ENCODE assay signal across 9 mouse cellular contexts in genomic region chr8:110267268-110267667, GRCm38 (mm10). TPM values are rescaled to one million over a fixed set of nuclear protein-coding genes. Genes with fewer than 3 reads are reported as not detected.
A peak's percentile ranks its signal among the peaks of the same experiment; 100 is the strongest.
DNase-seq lines count a peak whose midpoint lies in the region; ATAC-seq and TF ChIP-seq lines count a peak whose summit lies in the region.
"Had no signal": no experiment of that assay in that cellular context is flagged by ENCODE, and none has a peak within 500 bp of the region (broad histone marks: within the 10 kb centered on the region; RNA-seq: fewer than 3 reads in every experiment).

No protein-coding gene starts in this region.

- no peaks in the 10 kb centered on the region for H3K79me2 ChIP-seq in CH12.LX (replicated peaks; ENCODE audit: control insufficient read depth, extremely low read depth, insufficient read depth, poor library complexity, severe bottlenecking)

- no peaks in the 10 kb centered on the region for H3K27me3 ChIP-seq in CH12.LX (replicated peaks)
- no peaks in the 10 kb centered on the region for H3K27me3 ChIP-seq in forebrain, embryonic 16.5 days (replicated peaks; ENCODE audit: control insufficient read depth, insufficient read depth, low read length)
- no peaks in the 10 kb centered on the region for H3K27me3 ChIP-seq in liver, embryonic 14.5 days (ENCODE audit: control insufficient read depth, insufficient read depth, low read length)

- in situ Hi-C loops in CH12.LX (cut with MboI; ENCODE audit: low pct_ligation_motif_present, low pct_unique_long_range_greater_than_20kb, low sequenced_read_pairs): no loop called here

- H3K4me1 ChIP-seq in CH12.LX (ENCODE audit: control insufficient read depth in 1 of 2, insufficient read depth in 2 of 2): peaks cover 6 to 29% of the 10 kb centered on the region in 2 experiments; a peak in 3 of 4 replicates
- peaks cover 6% of the 10 kb centered on the region for H3K4me1 ChIP-seq in forebrain, embryonic 16.5 days (replicated peaks; ENCODE audit: control insufficient read depth, insufficient read depth, low read length)
- no peaks in the 10 kb centered on the region for H3K4me1 ChIP-seq in liver, embryonic 14.5 days (replicated peaks; ENCODE audit: control insufficient read depth in 2 of 2, insufficient read depth in 2 of 2, low read length in 1 of 2)

- no peak for TF ChIP-seq CTCF in CH12.LX (conservative IDR thresholded peaks at IDR 0.05 in 1 of 2, IDR thresholded peaks at IDR 0.05 in 1 of 2; ENCODE audit: low read depth in 2 of 2, low read length in 2 of 2)
- no peak for TF ChIP-seq CTCF in liver, embryonic 14.5 days (IDR thresholded peaks at IDR 0.05; ENCODE audit: low read depth)

- no peak for TF ChIP-seq EP300 in CH12.LX (IDR thresholded peaks at IDR 0.05; ENCODE audit: low read length)
- TF ChIP-seq EP300 in liver, embryonic 14.5 days (IDR thresholded peaks at IDR 0.05; ENCODE audit: low read depth): no peak

- H3K9me3 ChIP-seq in CH12.LX (replicated peaks; ENCODE audit: low read length): no peaks in the 10 kb centered on the region
- H3K9me3 ChIP-seq in forebrain, embryonic 16.5 days (ENCODE audit: control insufficient read depth, low read length): no peaks in the 10 kb centered on the region
- H3K9me3 ChIP-seq in liver, embryonic 14.5 days (ENCODE audit: control insufficient read depth, low read length): no peaks in the 10 kb centered on the region

- TF ChIP-seq POLR2A in CH12.LX (IDR thresholded peaks at IDR 0.05; ENCODE audit: low read depth, low read length): no peak

- peak; percentile 41 for DNase-seq in embryo, embryonic 10 days (ENCODE audit: low spot score)
- DNase-seq in embryo, embryonic 9.5 days (ENCODE audit: extremely low spot score): no peak
- no peak for DNase-seq in CH12.LX (ENCODE audit: extremely low read depth)
- DNase-seq in liver, embryonic 14.5 days (ENCODE audit: low read depth in 3 of 3, low spot score in 3 of 3): no peak
- no peak for DNase-seq in layer of hippocampus, adult 11-12 months (ENCODE audit: low spot score)
- DNase-seq in thymus, postnatal 25 days: no peak

- TF ChIP-seq RAD21 in CH12.LX (IDR thresholded peaks at IDR 0.05; ENCODE audit: low read depth, low read length): no peak

- no peaks in the 10 kb centered on the region for H3K36me3 ChIP-seq in CH12.LX (replicated peaks in 1 of 2; ENCODE audit: control insufficient read depth in 1 of 2, insufficient read depth in 1 of 2, low read length in 1 of 2)
- H3K36me3 ChIP-seq in forebrain, embryonic 16.5 days (ENCODE audit: control insufficient read depth, insufficient read depth): no peaks in the 10 kb centered on the region
- no peaks in the 10 kb centered on the region for H3K36me3 ChIP-seq in liver, embryonic 14.5 days (replicated peaks; ENCODE audit: control insufficient read depth, insufficient read depth, low read depth)

- no peak overlapping the region; the same call in 1 of the 2 replicates for H3K9ac ChIP-seq in CH12.LX (ENCODE audit: insufficient read depth, low read depth)
- peak overlapping the region; percentile 29; the same call in 1 of the 2 replicates for H3K9ac ChIP-seq in forebrain, embryonic 16.5 days (replicated peaks; ENCODE audit: low read depth, low read length)
- no peak overlapping the region for H3K9ac ChIP-seq in liver, embryonic 14.5 days (replicated peaks)

- ATAC-seq in forebrain, embryonic 16.5 days: peak; percentile 32; the same call in 1 of the 2 replicates
- no peak for ATAC-seq in liver, embryonic 14.5 days (ENCODE audit: insufficient read depth)
- no peak for ATAC-seq in granulocyte monocyte progenitor cell, adult 5-6 weeks (replicated peaks; ENCODE audit: poor library complexity, severe bottlenecking)

- dilution Hi-C loops in CH12.LX (cut with MboI; ENCODE audit: extremely low pct_ligation_motif_present, extremely low pct_unique_long_range_greater_than_20kb, low sequenced_read_pairs): no loop called here

- H3K4me3 ChIP-seq in CH12.LX (replicated peaks in 1 of 3; ENCODE audit: low read depth in 2 of 3, low read length in 2 of 3, poor library complexity in 1 of 3): no peak overlapping the region
- H3K4me3 ChIP-seq in forebrain, embryonic 16.5 days (replicated peaks; ENCODE audit: low read length): peak overlapping the region; percentile 37
- peak overlapping the region in 1 of 2 experiments; percentile 41; a peak in 1 of 4 replicates for H3K4me3 ChIP-seq in liver, embryonic 14.5 days (ENCODE audit: insufficient read depth in 1 of 2, low read depth in 2 of 2, low read length in 2 of 2)
- H3K4me3 ChIP-seq: myocyte had no signal

- peak overlapping the region; percentile 37; the same call in 1 of the 2 replicates for H3K4me2 ChIP-seq in CH12.LX (ENCODE audit: insufficient read depth, low read depth, poor library complexity, severe bottlenecking)
- H3K4me2 ChIP-seq in forebrain, embryonic 16.5 days (ENCODE audit: low read length): peak overlapping the region; percentile 48
- H3K4me2 ChIP-seq in liver, embryonic 14.5 days (ENCODE audit: low read depth): peak overlapping the region; percentile 30

- no peak overlapping the region for H3K27ac ChIP-seq in CH12.LX (ENCODE audit: insufficient read depth, low read depth)
- H3K27ac ChIP-seq in forebrain, embryonic 16.5 days (ENCODE audit: low read length): no peak overlapping the region
- H3K27ac ChIP-seq in liver, embryonic 14.5 days: no peak overlapping the region

- WGBS in forebrain, embryonic 16.5 days: 6% methylated on average over 12 of the region's 12 CpGs
- 17% methylated on average over 12 of the region's 12 CpGs for WGBS in liver, embryonic 14.5 days (ENCODE audit: insufficient replicate concordance)

TF ChIP-seq in CH12.LX, 34 proteins besides CTCF, POLR2A, EP300 and RAD21:
- no peak for TF ChIP-seq MYC (IDR thresholded peaks at IDR 0.05; ENCODE audit: low read depth, low read length)
- TF ChIP-seq ZMIZ1 (IDR thresholded peaks at IDR 0.05; ENCODE audit: low read depth, low read length): no peak
- TF ChIP-seq SIN3A (IDR thresholded peaks at IDR 0.05; ENCODE audit: low read length): no peak
- TF ChIP-seq GABPA (IDR thresholded peaks at IDR 0.05; ENCODE audit: insufficient replicate concordance, low read depth, low read length): no peak
- no peak for TF ChIP-seq UBTF (IDR thresholded peaks at IDR 0.05; ENCODE audit: low read depth, low read length)
- no peak for TF ChIP-seq TBP (conservative IDR thresholded peaks at IDR 0.05; ENCODE audit: low read depth, low read length)
- TF ChIP-seq ZNF384 (IDR thresholded peaks at IDR 0.05; ENCODE audit: low read depth, low read length): no peak
- TF ChIP-seq BHLHE40 (IDR thresholded peaks at IDR 0.05; ENCODE audit: low read depth, low read length): no peak
- no peak for TF ChIP-seq PAX5 (IDR thresholded peaks at IDR 0.05; ENCODE audit: low read length)

RNA-seq across cellular contexts. Expression of gene Hydin, which starts 0.5 kb away (rescaled TPM):
- total RNA-seq in CH12.LX (2012; rRNA removed) (5.6 and 9.8 TPM in 2 replicates), CH12.LX (2014; rRNA removed) (9.5 and 9.6 TPM in 2 replicates)
- polyA plus RNA-seq in CH12.LX (2012; ENCODE audit: insufficient read length, low read depth): 13.2 and 17.3 TPM in 2 replicates
- 0.32 and 0.52 TPM in 2 replicates for polyA plus RNA-seq in forebrain, embryonic 16.5 days (2015; fragmentation: Nextera tagmentation; extraction: Ambion mirVana)
- 0.05 and 0.10 TPM in 2 replicates for polyA plus RNA-seq in liver, embryonic 14.5 days (2012; rRNA removed)
- 0.03 TPM in 2 replicates for polyA plus RNA-seq in liver, embryonic 14.5 days (2014; fragmentation: Nextera tagmentation; extraction: Ambion mirVana)
- not detected in 2 replicates for total RNA-seq in granulocyte monocyte progenitor cell, adult 5-6 weeks (2014; fragmentation: Nextera tagmentation)
- total RNA-seq in granulocyte monocyte progenitor cell, adult 5-6 weeks (2017): not detected in 2 replicates

RNA-seq across cellular contexts. Expression of gene Cmtr2, which starts 51.8 kb away (rescaled TPM):
- total RNA-seq in CH12.LX (2012; rRNA removed): 12.8 and 14.8 TPM in 2 replicates
- 21.9 and 24.2 TPM in 2 replicates for total RNA-seq in CH12.LX (2014; rRNA removed)
- 8.7 and 8.8 TPM in 2 replicates for polyA plus RNA-seq in CH12.LX (2012; ENCODE audit: insufficient read length, low read depth)
- polyA plus RNA-seq in forebrain, embryonic 16.5 days (2015; fragmentation: Nextera tagmentation; extraction: Ambion mirVana): 14.6 and 14.7 TPM in 2 replicates
- 1.8 and 2.5 TPM in 2 replicates for polyA plus RNA-seq in liver, embryonic 14.5 days (2012; rRNA removed)
- polyA plus RNA-seq in liver, embryonic 14.5 days (2014; fragmentation: Nextera tagmentation; extraction: Ambion mirVana): 3.1 and 4.0 TPM in 2 replicates
- total RNA-seq in granulocyte monocyte progenitor cell, adult 5-6 weeks (2014; fragmentation: Nextera tagmentation): 8.5 and 11.0 TPM in 2 replicates
- total RNA-seq in granulocyte monocyte progenitor cell, adult 5-6 weeks (2017): 14.2 and 17.2 TPM in 2 replicates
